Mouse (Mus musculus) cortical plate, adult 2 months (tissue): ENCODE measurements around the gene Ttll1. TPM values are rescaled to one million over a fixed set of nuclear protein-coding genes. Genes with fewer than 3 reads are reported as not detected.
A peak's percentile ranks its signal among the peaks of the same experiment; 100 is the strongest.

ENCODE experiments used
- H3K27ac ChIP-seq: fragments of 200-500 bp; 2 replicates; pipeline ENCODE4 v1.5.1; 2012; ENCODE audit warnings: low read length, control low read depth, inconsistent platforms; ENCODE audit not compliant: insufficient read depth
- H3K4me1 ChIP-seq: fragments of 200-500 bp; 2 replicates; pipeline ENCODE4 v1.6.1; 2011; ENCODE audit warnings: low read length; ENCODE audit not compliant: control insufficient read depth, insufficient read depth
- H3K4me3 ChIP-seq: fragments of 200-500 bp; 2 replicates; pipeline ENCODE4 v1.5.1; 2011; ENCODE audit warnings: mild to moderate bottlenecking, low read length, control low read depth; ENCODE audit not compliant: insufficient read depth
- CTCF ChIP-seq: fragments of 200-500 bp; IDR thresholded peaks from 2 replicates; pipeline ENCODE4 v1.5.1; 2011; ENCODE audit warnings: mild to moderate bottlenecking, control low read depth, low read length; ENCODE audit not compliant: insufficient read depth; ENCODE audit errors: extremely low read depth
- POLR2A ChIP-seq: fragments of 200-500 bp; IDR thresholded peaks from 2 replicates; pipeline ENCODE4 v1.6.1; 2011; ENCODE audit warnings: mild to moderate bottlenecking, low read length, control low read depth; ENCODE audit not compliant: insufficient read depth; ENCODE audit errors: extremely low read depth
- polyA plus RNA-seq: library from polyadenylated mRNA; depleted of rRNA; stranded (reverse); fragments of >200 nt; gene quantifications from 2 replicates; pipeline ENCODE4 v1.2.3, GENCODE M21; 2012

Ttll1 gene
- polyA plus RNA-seq, 1 experiment: 50.1 TPM

DNA sequence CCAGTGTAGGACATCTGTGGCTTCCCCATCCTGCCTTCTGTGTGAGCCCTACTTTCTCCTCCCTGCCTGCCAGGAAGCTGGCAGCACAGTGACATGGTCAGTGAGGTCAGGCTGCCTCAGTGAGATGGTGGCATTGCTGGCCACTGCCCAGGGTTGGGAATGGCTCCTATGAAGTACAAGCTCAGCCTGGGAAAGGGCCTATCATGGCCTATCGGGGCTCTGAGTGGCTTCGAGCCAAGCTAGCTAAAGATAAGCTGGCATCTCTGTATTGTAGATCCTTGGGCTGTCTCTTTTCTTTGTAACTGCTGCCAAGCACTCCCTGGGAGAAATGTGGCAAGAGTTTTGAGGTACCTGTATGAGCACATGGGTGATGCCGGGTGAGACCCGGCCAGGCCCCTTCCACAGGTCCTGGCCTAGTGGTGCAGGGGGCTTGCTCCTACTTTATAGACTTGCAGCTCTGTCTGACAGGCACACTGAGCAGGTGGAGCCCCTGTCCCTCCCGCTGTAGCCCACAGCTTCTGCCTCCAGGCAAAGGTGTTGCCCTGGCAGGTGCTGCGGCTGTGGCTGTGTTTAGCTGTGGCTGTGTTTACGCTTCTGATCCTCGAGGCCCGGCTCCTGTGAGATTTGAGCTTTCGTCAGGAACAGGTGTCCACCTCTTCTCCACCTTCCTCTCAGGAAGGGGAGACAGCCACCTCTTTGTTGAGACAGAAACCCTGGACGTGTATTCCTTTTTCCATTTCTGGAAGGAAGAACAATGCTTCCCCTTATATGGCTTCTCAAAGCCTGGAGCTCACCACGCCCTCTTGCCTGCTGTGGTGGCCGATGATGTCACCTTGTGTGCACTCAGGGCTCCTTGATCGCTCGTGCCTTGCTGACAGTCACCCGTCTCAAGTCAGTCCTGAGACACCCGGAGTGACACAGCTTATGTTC, 24.5 kb upstream of the Ttll1 start:
- Histone ChIP-seq H3K4me3 (no peak overlapping the region), H3K4me1 (no peaks in the 10 kb centered on the region), H3K27ac (no peak overlapping the region)
- TF ChIP-seq POLR2A: no peak
- TF ChIP-seq CTCF: no peak

DNA sequence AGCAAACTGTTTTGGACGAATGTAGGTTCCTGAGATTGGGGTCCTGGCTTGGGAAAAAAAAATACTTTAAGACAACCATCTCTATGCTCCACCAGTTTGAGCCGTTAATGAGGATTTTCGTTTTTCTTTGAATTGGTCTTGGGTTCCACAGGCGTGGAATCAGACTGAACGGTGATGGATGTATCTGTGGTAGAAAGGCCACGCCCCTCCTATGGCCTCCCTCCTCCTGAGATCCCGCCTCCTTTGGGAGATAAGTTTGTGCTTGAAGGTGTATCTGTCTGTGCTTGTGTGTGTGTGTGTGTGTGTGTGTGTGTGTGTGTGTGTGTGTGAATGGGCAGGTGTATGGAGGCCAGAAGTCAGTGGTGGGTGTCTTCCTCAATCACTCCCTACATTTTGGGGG, 21.9 kb upstream of the Ttll1 start:
- TF ChIP-seq POLR2A (no peak), CTCF (no peak)
- Histone ChIP-seq H3K4me3 (no peak overlapping the region), H3K27ac (no peak overlapping the region), H3K4me1 (no peaks in the 10 kb centered on the region)

DNA sequence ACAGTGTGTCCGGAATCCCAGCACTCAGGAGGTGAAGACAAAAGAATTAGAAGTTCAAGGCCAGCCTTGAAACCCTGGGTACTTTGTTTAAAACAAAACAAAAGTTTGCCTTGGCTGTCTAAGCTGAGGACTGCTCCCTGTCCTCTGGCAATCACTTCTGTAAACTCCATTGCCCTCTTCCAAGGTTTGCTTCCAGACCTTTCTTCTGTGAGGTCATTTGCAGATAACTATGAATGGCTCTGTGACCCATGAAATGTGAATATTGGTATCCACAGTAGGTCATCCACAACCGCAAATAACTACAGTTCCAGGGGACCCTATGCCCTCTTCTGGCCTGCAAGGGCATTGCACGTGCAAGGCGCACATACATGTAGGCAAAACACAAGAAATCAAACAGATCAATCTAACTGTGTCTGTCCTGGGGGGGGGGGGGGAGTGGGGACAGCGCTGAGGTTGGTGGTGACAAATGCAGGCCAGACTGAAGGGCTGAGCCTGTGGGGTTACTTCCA, 21.3 kb upstream of the Ttll1 start:
- H3K4me3 ChIP-seq: no peak overlapping the region
- TF ChIP-seq CTCF: no peak
- TF ChIP-seq POLR2A: no peak
- H3K4me1 ChIP-seq: no peaks in the 10 kb centered on the region
- H3K27ac ChIP-seq: no peak overlapping the region

DNA sequence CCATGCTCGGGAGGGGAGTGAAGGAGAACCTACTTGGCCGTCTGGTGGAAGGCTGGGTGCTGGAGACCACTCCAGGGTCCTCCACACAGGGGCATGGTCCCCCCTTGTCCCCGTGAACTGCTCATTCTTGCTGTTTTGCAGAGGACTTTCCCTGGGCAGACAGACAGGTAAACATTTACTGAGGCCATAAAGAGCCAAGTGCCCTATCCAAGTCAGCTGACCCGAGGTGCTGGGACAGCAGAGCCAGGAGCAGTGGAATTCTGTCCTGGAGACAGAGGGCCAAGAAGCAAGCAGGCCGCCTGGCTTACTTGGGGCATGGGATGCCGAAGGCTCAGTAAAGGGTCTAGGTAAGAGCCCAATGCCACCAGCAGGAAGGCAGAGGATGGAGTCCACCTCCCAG, 20.0 kb upstream of the Ttll1 start:
- H3K4me1 ChIP-seq: no peaks in the 10 kb centered on the region
- TF ChIP-seq POLR2A (no peak), CTCF (no peak)
- no peak overlapping the region for H3K27ac ChIP-seq
- H3K4me3 ChIP-seq: no peak overlapping the region

DNA sequence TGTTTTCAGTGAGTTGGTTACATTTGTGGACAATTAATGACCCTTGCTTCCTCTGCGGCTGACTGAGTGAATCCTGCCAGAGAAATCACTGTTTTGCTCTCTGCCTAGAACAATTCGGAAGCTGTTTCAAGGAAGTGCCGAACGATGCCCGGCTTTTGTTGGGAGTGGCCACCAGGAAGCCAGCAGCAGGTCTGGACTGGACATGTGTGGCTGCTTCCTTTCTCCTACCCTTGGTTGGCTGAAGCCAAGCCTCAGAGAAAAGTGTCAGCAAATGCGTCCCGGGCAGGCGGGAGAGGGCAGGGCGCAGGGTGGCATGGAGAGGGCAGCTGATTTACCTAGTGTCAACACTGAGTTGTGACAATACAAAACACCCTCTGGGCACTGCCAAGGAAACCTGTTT, 19.5 kb upstream of the Ttll1 start:
- Histone ChIP-seq H3K4me1 (no peaks in the 10 kb centered on the region), H3K4me3 (no peak overlapping the region), H3K27ac (no peak overlapping the region)
- TF ChIP-seq CTCF (no peak), POLR2A (no peak)

DNA sequence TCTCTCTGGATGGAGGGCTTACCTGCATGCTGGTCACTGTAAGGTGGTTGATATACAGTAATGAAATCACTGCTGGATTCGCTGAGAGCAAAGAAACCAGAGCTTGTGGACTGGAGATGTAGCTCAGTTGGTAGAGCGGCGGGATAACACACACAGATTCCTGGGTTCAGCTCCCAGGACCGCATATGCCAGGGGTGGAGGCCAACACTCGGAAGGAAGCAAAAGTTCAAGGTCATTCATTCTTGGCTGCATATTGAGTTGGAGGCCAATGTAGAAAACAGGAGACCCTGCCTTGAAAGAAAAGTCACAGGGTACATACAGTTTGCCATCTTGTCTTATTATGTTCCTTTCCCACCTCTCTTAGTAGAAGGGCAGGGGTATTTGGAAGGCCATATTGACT, 19.1 kb upstream of the Ttll1 start:
- H3K4me1 ChIP-seq: no peaks in the 10 kb centered on the region
- H3K27ac ChIP-seq: no peak overlapping the region
- H3K4me3 ChIP-seq: no peak overlapping the region
- TF ChIP-seq POLR2A (no peak), CTCF (no peak)

DNA sequence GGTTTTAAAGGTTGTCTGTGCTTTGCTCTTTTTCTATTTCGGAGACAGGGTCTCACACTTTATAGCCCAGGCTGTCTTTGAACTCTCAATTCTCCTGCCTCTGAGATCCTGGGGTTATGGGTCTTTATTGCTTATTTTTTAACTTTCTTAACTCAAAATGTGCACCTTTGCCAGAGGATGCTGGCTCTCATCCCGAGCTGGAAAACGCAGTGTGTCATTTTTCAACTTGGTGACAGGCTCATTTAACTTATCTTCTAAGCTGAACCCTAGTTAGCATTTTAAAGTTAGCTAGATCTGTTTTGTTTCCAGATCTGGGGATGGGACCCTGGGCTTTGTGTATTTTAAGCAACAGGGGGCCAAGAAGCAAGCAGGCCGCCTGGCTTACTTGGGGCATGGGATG, 18.2 kb upstream of the Ttll1 start:
- H3K27ac ChIP-seq: no peak overlapping the region
- no peak overlapping the region for H3K4me3 ChIP-seq
- no peaks in the 10 kb centered on the region for H3K4me1 ChIP-seq
- no peak for TF ChIP-seq CTCF

DNA sequence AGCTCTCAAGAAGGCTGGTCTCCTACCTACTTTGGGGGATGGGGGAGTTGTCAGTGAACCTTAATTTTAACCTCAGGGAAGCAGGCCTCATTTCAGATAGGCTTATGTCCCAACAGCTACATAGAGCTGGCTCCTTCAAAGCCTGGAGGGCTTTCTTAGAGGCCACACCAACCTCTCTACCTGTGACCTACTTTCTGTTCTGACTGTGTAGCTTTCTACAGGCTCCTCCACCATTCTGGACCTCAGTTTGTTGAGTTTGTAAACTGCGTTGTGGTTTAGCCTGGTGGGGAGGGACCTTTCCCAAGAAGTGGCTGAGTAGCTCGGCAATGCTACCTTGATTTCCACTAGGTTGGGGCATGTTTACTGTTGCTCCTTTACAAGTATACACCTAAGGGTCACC, 17.1 kb upstream of the Ttll1 start:
- Histone ChIP-seq H3K27ac (no peak overlapping the region), H3K4me1 (no peaks in the 10 kb centered on the region), H3K4me3 (no peak overlapping the region)
- no peak for TF ChIP-seq CTCF
- TF ChIP-seq POLR2A: no peak

DNA sequence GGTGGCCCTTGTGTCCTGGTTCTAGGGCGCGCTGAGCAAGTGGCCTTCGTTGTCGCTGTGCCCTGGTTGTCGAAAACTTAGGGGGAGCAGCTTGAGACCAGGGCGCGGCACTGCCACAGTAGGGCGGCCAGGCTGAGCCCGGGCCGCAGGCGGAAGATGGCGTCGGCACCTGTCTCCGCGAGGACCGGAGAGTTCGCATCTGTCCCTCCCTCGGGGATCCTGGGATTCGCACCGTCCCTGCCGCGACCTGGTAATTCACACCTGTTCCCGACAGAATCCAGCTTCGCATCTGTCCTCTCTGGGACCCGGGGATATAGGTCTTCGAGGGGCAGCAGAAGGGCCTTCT, 16.4 kb upstream of the Ttll1 start:
- H3K4me3 ChIP-seq: peak overlapping the region; percentile 34
- H3K27ac ChIP-seq: no peak overlapping the region
- H3K4me1 ChIP-seq: no peaks in the 10 kb centered on the region
- TF ChIP-seq POLR2A: no peak
- no peak for TF ChIP-seq CTCF

DNA sequence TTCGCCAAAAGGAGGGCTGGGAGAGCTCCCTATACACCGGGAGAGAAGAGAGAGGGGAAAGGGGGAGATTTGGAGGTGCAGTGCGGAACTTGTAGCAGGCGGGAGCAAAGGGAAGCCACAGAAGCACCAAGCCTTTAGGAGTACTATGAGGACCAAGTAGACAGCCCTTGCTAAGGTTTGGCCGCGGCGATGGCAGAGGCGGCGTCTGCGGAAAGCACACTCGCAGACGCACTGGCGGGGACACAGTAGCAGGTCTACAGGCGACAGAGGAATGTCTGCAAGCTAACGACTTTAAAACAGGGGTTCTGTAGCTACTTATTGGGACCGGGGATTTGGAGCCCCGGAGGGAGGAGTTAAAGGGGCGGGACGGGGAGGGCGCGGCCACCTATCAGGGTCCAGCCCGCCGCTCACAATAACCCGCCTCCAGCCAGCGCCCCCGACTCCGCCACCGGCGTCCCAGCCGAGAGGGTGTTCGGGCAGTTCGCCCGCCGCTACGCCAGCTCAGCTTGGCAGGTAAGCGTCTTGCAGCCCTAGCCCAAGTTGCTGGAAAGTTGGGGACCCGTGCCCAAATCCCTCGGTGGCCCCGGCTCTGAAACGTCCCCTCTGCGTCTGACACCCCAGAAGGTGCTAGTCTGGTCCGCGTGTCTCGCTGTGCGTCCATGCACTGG, 15.9 kb upstream of the Ttll1 start, which contains the start of gene Bik:
Bik (plus strand) TSS at position 439 of the 668 bp plus-strand sequence.
- Histone ChIP-seq H3K27ac (no peak within 1 kb of the TSS), H3K4me3 (peak within 1 kb of the TSS; percentile 34), H3K4me1 (no peaks in the 10 kb centered on the region)
- TF ChIP-seq POLR2A (no peak), CTCF (no peak)
